Mouse (Mus musculus) MEL (cell line): ENCODE measurements around the gene Vasn. TPM values are rescaled to one million over a fixed set of nuclear protein-coding genes. Genes with fewer than 3 reads are reported as not detected.

ENCODE experiments used
- DNase-seq: peaks from one replicate; pipeline ENCODE4 v3.0.0; 2011; ENCODE audit warnings: low read depth, low spot score
- H3K27ac ChIP-seq: 2 replicates; pipeline ENCODE4 v1.5.1; 2012; ENCODE audit warnings: low read depth, mild to moderate bottlenecking, control low read depth, low read length, moderate library complexity; ENCODE audit not compliant: control insufficient read depth
- H3K27me3 ChIP-seq, 2 experiments: fragments of 150-350 bp in 1 of 2; sonication (generic) in 1 of 2; 2 replicates each; pipeline ENCODE4 v1.6.1; 2012; ENCODE audit warnings: low read length in 2 of 2, mild to moderate bottlenecking in 2 of 2, improper control_type of control experiment in 1 of 2, moderate library complexity in 1 of 2; ENCODE audit not compliant: insufficient read depth in 2 of 2, control insufficient read depth in 1 of 2
- H3K36me3 ChIP-seq, 2 experiments: 2 replicates each; pipeline ENCODE4 v1.6.1; 2012 to 2014; ENCODE audit warnings: low read length in 2 of 2, improper control_type of control experiment in 1 of 2, inconsistent platforms in 1 of 2, mild to moderate bottlenecking in 1 of 2; ENCODE audit not compliant: insufficient read depth in 2 of 2, control insufficient read depth in 1 of 2
- H3K4me1 ChIP-seq, 2 experiments: fragments of 150-350 bp in 1 of 2; sonication (generic) in 1 of 2; 2 replicates each; pipeline ENCODE4 v1.6.1; 2012; ENCODE audit warnings: low read length in 2 of 2, improper control_type of control experiment in 1 of 2, mild to moderate bottlenecking in 1 of 2; ENCODE audit not compliant: insufficient read depth in 2 of 2, control insufficient read depth in 1 of 2
- H3K4me3 ChIP-seq, 2 experiments: fragments of 150-350 bp in 1 of 2; sonication (generic) in 1 of 2; 2 replicates each; pipeline ENCODE4 v1.5.1; 2012; ENCODE audit warnings: low read depth in 2 of 2, low read length in 2 of 2, mild to moderate bottlenecking in 2 of 2, moderate library complexity in 2 of 2, control low read depth in 1 of 2, improper control_type of control experiment in 1 of 2; ENCODE audit not compliant: control insufficient read depth in 1 of 2, insufficient read depth in 1 of 2
- H3K79me2 ChIP-seq: 2 replicates; pipeline ENCODE4 v1.6.1; 2012; ENCODE audit warnings: mild to moderate bottlenecking, low read length, moderate library complexity; ENCODE audit not compliant: control insufficient read depth, poor library complexity, insufficient read depth
- H3K9ac ChIP-seq: 2 replicates; pipeline ENCODE4 v1.6.1; 2012; ENCODE audit warnings: low read depth, mild to moderate bottlenecking, control low read depth, low read length, moderate library complexity; ENCODE audit not compliant: control insufficient read depth, poor library complexity, severe bottlenecking
- H3K9me3 ChIP-seq: fragments of 150-350 bp; sonication (generic); replicated peaks from 2 replicates; pipeline ENCODE4 v1.6.1; 2012; ENCODE audit warnings: mild to moderate bottlenecking, low read length, improper control_type of control experiment, moderate library complexity; ENCODE audit not compliant: insufficient read depth
- BHLHE40 ChIP-seq: IDR thresholded peaks from 2 replicates; pipeline ENCODE4 v1.6.1; 2012; ENCODE audit warnings: low read depth, mild to moderate bottlenecking, inconsistent platforms, low read length, improper control_type of control experiment, borderline replicate concordance
- CHD1 ChIP-seq: IDR thresholded peaks from 2 replicates; pipeline ENCODE4 v1.6.1; 2012; ENCODE audit warnings: low read depth, mild to moderate bottlenecking, inconsistent platforms, low read length, improper control_type of control experiment
- CHD2 ChIP-seq: IDR thresholded peaks from 2 replicates; pipeline ENCODE4 v1.6.1; 2011; ENCODE audit warnings: low read length, improper control_type of control experiment
- CTCF ChIP-seq, 3 experiments: IDR thresholded peaks in 2 of 3; conservative IDR thresholded peaks in 1 of 3; 2 replicates each; pipeline ENCODE4 v1.5.1; 2011 to 2012; ENCODE audit warnings: low read length in 3 of 3, low read depth in 2 of 3, mild to moderate bottlenecking in 2 of 3, improper control_type of control experiment in 1 of 3, inconsistent platforms in 1 of 3, mixed read lengths in 1 of 3, moderate library complexity in 1 of 3; ENCODE audit not compliant: control insufficient read depth in 1 of 3, insufficient read depth in 1 of 3, poor library complexity in 1 of 3, severe bottlenecking in 1 of 3
- ELF1 ChIP-seq: IDR thresholded peaks from 2 replicates; pipeline ENCODE4 v1.6.1; 2014; ENCODE audit warnings: low read depth, mild to moderate bottlenecking, inconsistent platforms, low read length, improper control_type of control experiment, moderate library complexity
- EP300 ChIP-seq, 2 experiments: IDR thresholded peaks; 2 replicates each; pipeline ENCODE4 v1.6.1; 2011; ENCODE audit warnings: improper control_type of control experiment in 2 of 2, low read length in 2 of 2, low read depth in 1 of 2, mild to moderate bottlenecking in 1 of 2
- ETS1 ChIP-seq: IDR thresholded peaks from 2 replicates; pipeline ENCODE4 v1.6.1; 2012; ENCODE audit warnings: low read depth, mild to moderate bottlenecking, inconsistent platforms, low read length, improper control_type of control experiment, moderate library complexity
- GATA1 ChIP-seq: IDR thresholded peaks from 2 replicates; pipeline ENCODE4 v1.6.1; 2011; ENCODE audit warnings: low read depth, low read length, improper control_type of control experiment
- HCFC1 ChIP-seq: IDR thresholded peaks from 2 replicates; pipeline ENCODE4 v1.6.1; 2012; ENCODE audit warnings: low read depth, mild to moderate bottlenecking, inconsistent platforms, low read length, improper control_type of control experiment, moderate library complexity
- JUND ChIP-seq: IDR thresholded peaks from 2 replicates; pipeline ENCODE4 v1.6.1; 2011; ENCODE audit warnings: low read depth, mild to moderate bottlenecking, improper control_type of control experiment, low read length
- KAT2A ChIP-seq: conservative IDR thresholded peaks from 2 replicates; pipeline ENCODE4 v1.6.1; 2012; ENCODE audit warnings: low read depth, low read length, improper control_type of control experiment, inconsistent platforms
- MAFK ChIP-seq: IDR thresholded peaks from 2 replicates; pipeline ENCODE4 v1.6.1; 2011; ENCODE audit warnings: low read depth, mild to moderate bottlenecking, low read length, improper control_type of control experiment, borderline replicate concordance
- MYB ChIP-seq: IDR thresholded peaks from 2 replicates; pipeline ENCODE4 v1.6.1; 2011; ENCODE audit warnings: mild to moderate bottlenecking, low read depth, low read length, improper control_type of control experiment
- NELFE ChIP-seq: IDR thresholded peaks from 2 replicates; pipeline ENCODE4 v1.6.1; 2011; ENCODE audit warnings: low read depth, low read length, improper control_type of control experiment
- NRF1 ChIP-seq: IDR thresholded peaks from 2 replicates; pipeline ENCODE4 v1.6.1; 2014; ENCODE audit warnings: low read depth, mild to moderate bottlenecking, inconsistent platforms, low read length, improper control_type of control experiment, moderate library complexity; ENCODE audit not compliant: poor library complexity, insufficient read depth, severe bottlenecking
- POLR2A ChIP-seq, 2 experiments: IDR thresholded peaks; 2 replicates each; pipeline ENCODE4 v1.6.1; 2011 to 2012; ENCODE audit warnings: low read length in 2 of 2, mild to moderate bottlenecking in 2 of 2, control low read depth in 1 of 2, improper control_type of control experiment in 1 of 2, low read depth in 1 of 2, moderate library complexity in 1 of 2; ENCODE audit not compliant: control insufficient read depth in 1 of 2, insufficient read depth in 1 of 2, poor library complexity in 1 of 2
- POLR2AphosphoS5 ChIP-seq: IDR thresholded peaks from 2 replicates; pipeline ENCODE4 v1.6.1; 2012; ENCODE audit warnings: low read depth, borderline replicate concordance, mild to moderate bottlenecking, inconsistent platforms, low read length, moderate library complexity, mixed read lengths
- RCOR1 ChIP-seq: IDR thresholded peaks from 2 replicates; pipeline ENCODE4 v1.6.1; 2012; ENCODE audit warnings: low read depth, mild to moderate bottlenecking, inconsistent platforms, low read length, improper control_type of control experiment
- SIN3A ChIP-seq: IDR thresholded peaks from 2 replicates; pipeline ENCODE4 v1.6.1; 2012; ENCODE audit warnings: low read length, improper control_type of control experiment, inconsistent platforms
- UBTF ChIP-seq: IDR thresholded peaks from 2 replicates; pipeline ENCODE4 v1.6.1; 2012; ENCODE audit warnings: low read depth, mild to moderate bottlenecking, inconsistent platforms, low read length, improper control_type of control experiment, moderate library complexity, borderline replicate concordance; ENCODE audit not compliant: insufficient read depth
- USF1 ChIP-seq: IDR thresholded peaks from 2 replicates; pipeline ENCODE4 v1.6.1; 2014; ENCODE audit warnings: low read depth, mild to moderate bottlenecking, inconsistent platforms, low read length, improper control_type of control experiment, moderate library complexity
- ZKSCAN1 ChIP-seq: IDR thresholded peaks from 2 replicates; pipeline ENCODE4 v1.6.1; 2012; ENCODE audit warnings: low read depth, mild to moderate bottlenecking, inconsistent platforms, low read length, improper control_type of control experiment, moderate library complexity
- polyA plus RNA-seq, 2 experiments: library from polyadenylated mRNA; stranded (reverse) in 1 of 2; unstranded in 1 of 2; fragments of >175 nt in 1 of 2; fragments of >200 nt in 1 of 2; gene quantifications; 2 replicates each; pipeline versions ENCODE4 v1.2.1 to v1.2.4; 2012; ENCODE audit warnings: low replicate concordance in 2 of 2, low read depth in 1 of 2; ENCODE audit not compliant: insufficient read length in 2 of 2, insufficient read depth in 1 of 2, missing spikeins in 1 of 2
- total RNA-seq: library from RNA; depleted of rRNA; stranded (reverse); fragments of 300-350 nt; gene quantifications from 2 replicates; pipeline ENCODE4 v1.2.3, GENCODE M21; 2012

Vasn gene
- total and polyA plus RNA-seq, 3 experiments, result 0.19 to 3.1 TPM; not detected in 1

- H3K27ac ChIP-seq, result no peak overlapping the region
- no peaks in the 10 kb centered on the region for H3K79me2 ChIP-seq
- no peak for DNase-seq
- H3K36me3 ChIP-seq, result no peaks in the 10 kb centered on the region
- no peaks in the 10 kb centered on the region for H3K27me3 ChIP-seq
- TF ChIP-seq HCFC1 (no peak), UBTF (no peak), MYB (no peak), ELF1 (no peak), ZKSCAN1 (no peak), JUND (no peak), EP300 (IDR thresholded peaks at IDR 0.05; ENCODE audit: low read depth in 1 of 2, low read length in 2 of 2) (no peak), USF1 (no peak), POLR2A (IDR thresholded peaks at IDR 0.05; ENCODE audit: control insufficient read depth in 1 of 2, insufficient read depth in 1 of 2, low read depth in 1 of 2, low read length in 2 of 2, poor library complexity in 1 of 2) (no peak), MAFK (no peak), CHD2 (no peak), RCOR1 (no peak), GATA1 (no peak)
- no peak overlapping the region for H3K4me3 ChIP-seq
- H3K9ac ChIP-seq, result no peak overlapping the region
- no peaks in the 10 kb centered on the region for H3K4me1 ChIP-seq
- no peaks in the 10 kb centered on the region for H3K9me3 ChIP-seq
Measured at GRCm38 (mm10) chr16:4645867-4646266, 6.1 kb downstream of the Vasn start.

GRCm38 (mm10) chr16:4646831-4647230 is 7.1 kb downstream of the Vasn start:
- Histone ChIP-seq H3K9ac (no peak overlapping the region), H3K9me3 (no peaks in the 10 kb centered on the region), H3K27ac (no peak overlapping the region), H3K36me3 (no peaks in the 10 kb centered on the region), H3K4me1 (no peaks in the 10 kb centered on the region), H3K4me3 (no peak overlapping the region), H3K27me3 (no peaks in the 10 kb centered on the region), H3K79me2 (no peaks in the 10 kb centered on the region)
- no peak for TF ChIP-seq ETS1
- no peak for TF ChIP-seq KAT2A
- no peak for TF ChIP-seq CTCF (IDR thresholded peaks at IDR 0.05 in 2 of 3, conservative IDR thresholded peaks at IDR 0.05 in 1 of 3; ENCODE audit: control insufficient read depth in 1 of 3, insufficient read depth in 1 of 3, low read depth in 2 of 3, low read length in 3 of 3, poor library complexity in 1 of 3, severe bottlenecking in 1 of 3)
- no peak for TF ChIP-seq USF1
- no peak for TF ChIP-seq SIN3A
- TF ChIP-seq HCFC1, result no peak
- TF ChIP-seq POLR2A (IDR thresholded peaks at IDR 0.05; ENCODE audit: control insufficient read depth in 1 of 2, insufficient read depth in 1 of 2, low read depth in 1 of 2, low read length in 2 of 2, poor library complexity in 1 of 2), result no peak
- no peak for TF ChIP-seq CHD1
- no peak for TF ChIP-seq BHLHE40
- no peak for TF ChIP-seq CHD2
- no peak for TF ChIP-seq NRF1
- TF ChIP-seq NELFE, result no peak
- no peak for TF ChIP-seq POLR2AphosphoS5
- TF ChIP-seq JUND, result no peak
- TF ChIP-seq ELF1, result no peak
- no peak for DNase-seq
